21 mouse cellular contexts compared by ENCODE assay signal in genomic region chr15:51248789-51249040, GRCm38 (mm10).
A peak's percentile ranks its signal among the peaks of the same experiment; 100 is the strongest.
DNase-seq lines count a peak whose midpoint lies in the region; ATAC-seq lines count a peak whose summit lies in the region.
"Had no signal": no experiment of that assay in that cellular context is flagged by ENCODE, and none has a peak within 500 bp of the region (broad histone marks: within the 10 kb centered on the region; RNA-seq: fewer than 3 reads in every experiment).

No protein-coding gene starts in this region.

- no peak overlapping the region for H3K4me2 ChIP-seq in heart, embryonic 11.5 days
- no peak overlapping the region for H3K4me2 ChIP-seq in lung, embryonic 16.5 days (ENCODE audit: low read depth, low read length)
- H3K4me2 ChIP-seq: embryonic facial prominence, embryonic 12.5 days; embryonic facial prominence, embryonic 15.5 days; hindbrain, embryonic 14.5 days had no signal

- no peak overlapping the region for H3K4me3 ChIP-seq in heart, embryonic 11.5 days (ENCODE audit: low read depth, low read length)
- H3K4me3 ChIP-seq in lung, embryonic 16.5 days (ENCODE audit: low read length): no peak overlapping the region
- H3K4me3 ChIP-seq: embryonic facial prominence, embryonic 12.5 days; embryonic facial prominence, embryonic 15.5 days had no signal

- no peaks in the 10 kb centered on the region for H3K36me3 ChIP-seq in heart, embryonic 11.5 days (ENCODE audit: control insufficient read depth, insufficient read depth, low read length)
- H3K36me3 ChIP-seq in lung, embryonic 16.5 days (ENCODE audit: control insufficient read depth, insufficient read depth, low read length): no peaks in the 10 kb centered on the region
- H3K36me3 ChIP-seq: embryonic facial prominence, embryonic 12.5 days; embryonic facial prominence, embryonic 15.5 days; G1E had no signal

- H3K27ac ChIP-seq in heart, embryonic 11.5 days (ENCODE audit: low read depth, low read length): no peak overlapping the region
- peak overlapping the region; percentile 2; the same call in 1 of the 2 replicates for H3K27ac ChIP-seq in lung, embryonic 16.5 days (ENCODE audit: low read length)
- H3K27ac ChIP-seq: embryonic facial prominence, embryonic 12.5 days; embryonic facial prominence, embryonic 15.5 days; hindbrain, embryonic 14.5 days had no signal

- intact Hi-C loops in heart, postnatal 10 days (cut with DNase I): no loop called here

- H3K27me3 ChIP-seq in heart, embryonic 11.5 days (ENCODE audit: control insufficient read depth, insufficient read depth, low read length): no peaks in the 10 kb centered on the region
- no peaks in the 10 kb centered on the region for H3K27me3 ChIP-seq in lung, embryonic 16.5 days (ENCODE audit: control insufficient read depth, insufficient read depth, low read depth, low read length)
- H3K27me3 ChIP-seq: CH12.LX; embryonic facial prominence, embryonic 12.5 days; embryonic facial prominence, embryonic 15.5 days had no signal

- WGBS in heart, embryonic 11.5 days (ENCODE audit: insufficient replicate concordance): 71% methylated on average over 5 of the region's 5 CpGs
- 53% methylated on average over 5 of the region's 5 CpGs for WGBS in lung, embryonic 16.5 days

- H3K4me1 ChIP-seq in heart, embryonic 11.5 days (ENCODE audit: control insufficient read depth, insufficient read depth, low read length): no peaks in the 10 kb centered on the region
- no peaks in the 10 kb centered on the region; the same call in 1 of the 2 replicates for H3K4me1 ChIP-seq in lung, embryonic 16.5 days (replicated peaks; ENCODE audit: control insufficient read depth, insufficient read depth, low read length)
- H3K4me1 ChIP-seq: embryonic facial prominence, embryonic 12.5 days; embryonic facial prominence, embryonic 15.5 days had no signal

- H3K9me3 ChIP-seq in heart, embryonic 11.5 days (replicated peaks; ENCODE audit: control insufficient read depth, low read length): no peaks in the 10 kb centered on the region
- H3K9me3 ChIP-seq in lung, embryonic 16.5 days (ENCODE audit: control insufficient read depth, low read length): no peaks in the 10 kb centered on the region
- H3K9me3 ChIP-seq: embryonic facial prominence, embryonic 12.5 days; embryonic facial prominence, embryonic 15.5 days; G1E had no signal

- ATAC-seq in heart, embryonic 11.5 days (replicated peaks; ENCODE audit: insufficient number of reproducible peaks, low FRiP score, low TSS enrichment): no peak
- ATAC-seq in lung, embryonic 16.5 days (ENCODE audit: low read depth): no peak
- ATAC-seq: forebrain, embryonic 14.5 days; forebrain, postnatal 0 days; intestine, postnatal 0 days had no signal

- H3K9ac ChIP-seq in heart, embryonic 11.5 days (ENCODE audit: low read depth, low read length): no peak overlapping the region
- no peak overlapping the region for H3K9ac ChIP-seq in lung, embryonic 16.5 days (ENCODE audit: low read length)
- H3K9ac ChIP-seq: embryonic facial prominence, embryonic 12.5 days; embryonic facial prominence, embryonic 15.5 days; forebrain, postnatal 0 days; hindbrain, embryonic 14.5 days had no signal

- DNase-seq in heart, adult 11 months: peak; percentile 93
- peak; percentile 12 for DNase-seq in heart, adult 8-10 months (ENCODE audit: low spot score)
- DNase-seq in heart, postnatal 10 days: no peak
- no peak for DNase-seq in lung, postnatal 10 days
- DNase-seq: adrenal gland, postnatal 14 days; B cell, adult 2 months; cerebellum, adult 11 months; cerebellum, adult 2 months; cerebellum, adult 9-11 months; cerebellum, postnatal 25 days; forebrain, postnatal 0 days; kidney, adult 2 months had no signal

Comparison
In these comparisons a context has a peak if more than half of its experiments do, and no peak if none do; other contexts are left out.
1. DNase-seq: peak in heart, adult 11 months (single experiment) and heart, adult 8-10 months (single experiment); none in heart, postnatal 10 days (0 of 2) and lung, postnatal 10 days (single experiment).